Mouse (Mus musculus): ENCODE measurements at regions not wholly inside any gene's neighbourhood (a gene's known extent, or its start where the extent isn't known, plus 50 kb on each side); places are given as distances from the start of the nearest gene placed in this dataset.

- H3K36me3 ChIP-seq (ENCODE audit: control insufficient read depth in 1 of 2, insufficient read depth in 2 of 2, low read length in 2 of 2): no peaks in the 10 kb centered on the region
- no peaks in the 10 kb centered on the region for H3K27me3 ChIP-seq (ENCODE audit: control insufficient read depth in 1 of 2, insufficient read depth in 2 of 2, low read length in 2 of 2)
- no peaks in the 10 kb centered on the region for H3K79me2 ChIP-seq (ENCODE audit: control insufficient read depth, insufficient read depth, low read length, poor library complexity)
- TF ChIP-seq MXI1 (IDR thresholded peaks at IDR 0.05; ENCODE audit: low read depth, low read length): no peak
- no peak for TF ChIP-seq MEF2A (IDR thresholded peaks at IDR 0.05; ENCODE audit: extremely low read depth, insufficient replicate concordance, low read depth, low read length, poor library complexity, severe bottlenecking)
- no peak for TF ChIP-seq MYB (IDR thresholded peaks at IDR 0.05; ENCODE audit: low read depth, low read length)
- TF ChIP-seq TAL1 (IDR thresholded peaks at IDR 0.05; ENCODE audit: low read length): no peak
- TF ChIP-seq USF1 (IDR thresholded peaks at IDR 0.05; ENCODE audit: low read depth, low read length): no peak
- TF ChIP-seq TCF12 (IDR thresholded peaks at IDR 0.05; ENCODE audit: low read depth, low read length): no peak
- TF ChIP-seq ELF1 (IDR thresholded peaks at IDR 0.05; ENCODE audit: low read depth, low read length): no peak
- no peak for TF ChIP-seq USF2 (IDR thresholded peaks at IDR 0.05; ENCODE audit: borderline replicate concordance in 1 of 2, insufficient read depth in 1 of 2, low read depth in 1 of 2, low read length in 2 of 2)
- TF ChIP-seq CTCF (IDR thresholded peaks at IDR 0.05 in 2 of 3, conservative IDR thresholded peaks at IDR 0.05 in 1 of 3; ENCODE audit: control insufficient read depth in 1 of 3, insufficient read depth in 1 of 3, low read depth in 2 of 3, low read length in 3 of 3, poor library complexity in 1 of 3, severe bottlenecking in 1 of 3): no peak
- H3K4me3 ChIP-seq (ENCODE audit: control insufficient read depth in 1 of 2, insufficient read depth in 1 of 2, low read depth in 2 of 2, low read length in 2 of 2): no peak overlapping the region
- DNase-seq (ENCODE audit: low read depth, low spot score): no peak
- H3K9me3 ChIP-seq (replicated peaks; ENCODE audit: insufficient read depth, low read length): no peaks in the 10 kb centered on the region
- no peak overlapping the region for H3K9ac ChIP-seq (ENCODE audit: control insufficient read depth, low read depth, low read length, poor library complexity, severe bottlenecking)
- no peak overlapping the region for H3K27ac ChIP-seq (ENCODE audit: control insufficient read depth, low read depth, low read length)
- H3K4me1 ChIP-seq (ENCODE audit: control insufficient read depth in 1 of 2, insufficient read depth in 2 of 2, low read length in 2 of 2): no peaks in the 10 kb centered on the region
These were observed 113.5 kb downstream of the Pabpc4l start for GRCm38 (mm10) chr3:46334519-46334918.

GRCm38 (mm10) chr3:46324925-46325324 is 123.1 kb downstream of the Pabpc4l start:
- Histone ChIP-seq H3K27ac (ENCODE audit: control insufficient read depth, low read depth, low read length) (no peak overlapping the region), H3K79me2 (ENCODE audit: control insufficient read depth, insufficient read depth, low read length, poor library complexity) (no peaks in the 10 kb centered on the region), H3K36me3 (ENCODE audit: control insufficient read depth in 1 of 2, insufficient read depth in 2 of 2, low read length in 2 of 2) (no peaks in the 10 kb centered on the region), H3K4me1 (ENCODE audit: control insufficient read depth in 1 of 2, insufficient read depth in 2 of 2, low read length in 2 of 2) (no peaks in the 10 kb centered on the region), H3K27me3 (ENCODE audit: control insufficient read depth in 1 of 2, insufficient read depth in 2 of 2, low read length in 2 of 2) (no peaks in the 10 kb centered on the region), H3K9ac (ENCODE audit: control insufficient read depth, low read depth, low read length, poor library complexity, severe bottlenecking) (no peak overlapping the region), H3K4me3 (ENCODE audit: control insufficient read depth in 1 of 2, insufficient read depth in 1 of 2, low read depth in 2 of 2, low read length in 2 of 2) (no peak overlapping the region), H3K9me3 (replicated peaks; ENCODE audit: insufficient read depth, low read length) (no peaks in the 10 kb centered on the region)
- DNase-seq (ENCODE audit: low read depth, low spot score): no peak
- TF ChIP-seq SMC3 (IDR thresholded peaks at IDR 0.05; ENCODE audit: low read depth, low read length) (no peak), ZC3H11A (IDR thresholded peaks at IDR 0.05; ENCODE audit: low read depth, low read length) (no peak), CHD1 (IDR thresholded peaks at IDR 0.05; ENCODE audit: low read depth, low read length) (no peak), KAT2A (conservative IDR thresholded peaks at IDR 0.05; ENCODE audit: low read depth, low read length) (no peak), MAFK (IDR thresholded peaks at IDR 0.05; ENCODE audit: borderline replicate concordance, low read depth, low read length) (no peak), POLR2A (IDR thresholded peaks at IDR 0.05; ENCODE audit: control insufficient read depth in 1 of 2, insufficient read depth in 1 of 2, low read depth in 1 of 2, low read length in 2 of 2, poor library complexity in 1 of 2) (no peak), RCOR1 (IDR thresholded peaks at IDR 0.05; ENCODE audit: low read depth, low read length) (no peak), BHLHE40 (IDR thresholded peaks at IDR 0.05; ENCODE audit: borderline replicate concordance, low read depth, low read length) (no peak), USF1 (IDR thresholded peaks at IDR 0.05; ENCODE audit: low read depth, low read length) (no peak), POLR2AphosphoS5 (IDR thresholded peaks at IDR 0.05; ENCODE audit: borderline replicate concordance, low read depth, low read length) (no peak), ZKSCAN1 (IDR thresholded peaks at IDR 0.05; ENCODE audit: low read depth, low read length) (no peak), TAL1 (IDR thresholded peaks at IDR 0.05; ENCODE audit: low read length) (no peak), JUND (IDR thresholded peaks at IDR 0.05; ENCODE audit: low read depth, low read length) (no peak), GABPA (IDR thresholded peaks at IDR 0.05; ENCODE audit: low read depth, low read length) (no peak)

All from MEL (cell line).